Mouse (Mus musculus) limb, embryonic 12.5 days (tissue): Measurements from ENCODE around the gene Chd9. TPM values are rescaled to one million over a fixed set of nuclear protein-coding genes. Genes with fewer than 3 reads are reported as not detected.

Source experiments
- ATAC-seq: fragments of 200-750 bp; cut with Nextera tagmentation; 2 replicates; pipeline ENCODE4 v1.8.0; 2017; ENCODE audit warnings: low read depth, moderate TSS enrichment; ENCODE audit not compliant: insufficient number of reproducible peaks, insufficient read depth, low FRiP score, low TSS enrichment
- H3K27ac ChIP-seq: fragments of 300-500 bp; sonication (generic); 2 replicates; pipeline ENCODE4 v1.5.1; 2016; ENCODE audit warnings: mild to moderate bottlenecking, moderate library complexity
- H3K27me3 ChIP-seq: fragments of 300-500 bp; sonication (generic); 2 replicates; pipeline ENCODE4 v1.6.1; 2016; ENCODE audit warnings: mild to moderate bottlenecking, moderate library complexity
- H3K36me3 ChIP-seq: fragments of 300-500 bp; sonication (generic); 2 replicates; pipeline ENCODE4 v1.6.1; 2016; ENCODE audit warnings: mild to moderate bottlenecking, moderate library complexity
- H3K4me1 ChIP-seq: fragments of 300-500 bp; sonication (generic); replicated peaks from 2 replicates; pipeline ENCODE4 v1.6.1; 2016
- H3K4me2 ChIP-seq: fragments of 300-500 bp; sonication (generic); 2 replicates; pipeline ENCODE4 v1.6.1; 2016; ENCODE audit warnings: mild to moderate bottlenecking, moderate library complexity
- H3K4me3 ChIP-seq: fragments of 300-500 bp; sonication (generic); replicated peaks from 2 replicates; pipeline ENCODE4 v1.5.1; 2016; ENCODE audit warnings: mild to moderate bottlenecking
- H3K9ac ChIP-seq: fragments of 300-500 bp; sonication (generic); replicated peaks from 2 replicates; pipeline ENCODE4 v1.6.1; 2016; ENCODE audit warnings: mild to moderate bottlenecking, moderate library complexity
- H3K9me3 ChIP-seq: fragments of 300-500 bp; sonication (generic); 2 replicates; pipeline ENCODE4 v1.6.1; 2016; ENCODE audit warnings: mild to moderate bottlenecking, moderate library complexity
- WGBS: fragments of 180-500 bp; shearing (Covaris S2); methylation state at CpG from one replicate; pipeline ENCODE4 v1.1.7; 2016; 5-methylcytosine and 5-hydroxymethylcytosine counted together
- polyA plus RNA-seq: library from polyadenylated mRNA; unstranded; fragments of >200 nt; fragmentation: Nextera tagmentation; extraction: Ambion mirVana; gene quantifications from 2 replicates; pipeline ENCODE4 v1.2.1, GENCODE M21; 2016

Gene Chd9
- polyA plus RNA-seq, 1 experiment from 2014 or later: 81.2 TPM

DNA sequence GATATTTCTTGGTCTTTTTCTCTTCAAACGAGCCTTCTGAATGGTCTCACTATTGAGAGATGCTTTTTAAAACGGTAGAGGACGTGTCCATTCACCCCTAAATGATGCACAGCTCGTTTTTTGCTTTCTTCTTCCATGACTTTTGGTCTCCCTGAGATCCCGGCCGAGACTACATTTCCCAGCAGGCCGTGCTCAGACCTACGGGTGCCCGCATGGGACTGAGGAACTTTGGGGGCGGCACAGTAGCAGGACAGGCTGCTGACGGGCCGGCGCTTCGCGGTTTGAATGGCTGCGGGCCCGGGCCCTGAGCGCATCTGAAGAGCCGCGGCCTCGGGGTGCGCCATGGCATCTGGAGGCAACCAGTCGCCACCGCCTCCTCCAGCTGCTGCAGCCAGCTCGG lies 241.7 kb downstream of the Chd9 start, which contains the start of gene Rbl2:
Gene Rbl2, plus strand, starts transcription at position 224 of the 400 bp plus-strand sequence.
- H3K27me3 ChIP-seq: no peaks in the 10 kb centered on the region
- WGBS: 1% methylated on average over 25 of the region's 25 CpGs
- peak within 1 kb of the TSS; percentile 71; the same call in 1 of the 2 replicates for H3K27ac ChIP-seq
- no peaks in the 10 kb centered on the region for H3K36me3 ChIP-seq
- H3K4me1 ChIP-seq: peaks cover 12% of the 10 kb centered on the region
- H3K4me3 ChIP-seq: peak within 1 kb of the TSS; percentile 93
- peak; percentile 94 for ATAC-seq
- H3K9ac ChIP-seq: peak within 1 kb of the TSS; percentile 78
- H3K9me3 ChIP-seq: no peaks in the 10 kb centered on the region
- peak within 1 kb of the TSS; percentile 64 for H3K4me2 ChIP-seq

- H3K9me3 ChIP-seq: no peaks in the 10 kb centered on the region
- peak overlapping the region; percentile 71; the same call in 1 of the 2 replicates for H3K27ac ChIP-seq
- no peaks in the 10 kb centered on the region for H3K36me3 ChIP-seq
- peaks cover 12% of the 10 kb centered on the region for H3K4me1 ChIP-seq
- H3K9ac ChIP-seq: peak overlapping the region; percentile 78
- WGBS: under 1% methylated on average over 34 of the region's 34 CpGs
- peak; percentile 82 for ATAC-seq
- H3K4me3 ChIP-seq: peak overlapping the region; percentile 93
- no peaks in the 10 kb centered on the region for H3K27me3 ChIP-seq
- peak overlapping the region; percentile 64 for H3K4me2 ChIP-seq
Observed at GRCm38 (mm10) chr8:91070275-91070859, 242.2 kb downstream of the Chd9 start.

- H3K36me3 ChIP-seq: peaks cover 28% of the 10 kb centered on the region
- no peaks in the 10 kb centered on the region for H3K27me3 ChIP-seq
- H3K4me2 ChIP-seq: no peak overlapping the region
- no peaks in the 10 kb centered on the region for H3K9me3 ChIP-seq
- WGBS: 89% methylated on average over 12 of the region's 12 CpGs
- H3K9ac ChIP-seq: no peak overlapping the region
- H3K27ac ChIP-seq: no peak overlapping the region
- no peak overlapping the region for H3K4me3 ChIP-seq
- H3K4me1 ChIP-seq: no peaks in the 10 kb centered on the region
- no peak for ATAC-seq
Observed at GRCm38 (mm10) chr8:91077077-91077867, 249.1 kb downstream of the Chd9 start.

- no peak overlapping the region for H3K4me3 ChIP-seq
- H3K9me3 ChIP-seq: no peaks in the 10 kb centered on the region
- no peaks in the 10 kb centered on the region for H3K27me3 ChIP-seq
- peaks cover 41% of the 10 kb centered on the region for H3K36me3 ChIP-seq
- no peak overlapping the region for H3K4me2 ChIP-seq
- no peaks in the 10 kb centered on the region for H3K4me1 ChIP-seq
- H3K27ac ChIP-seq: no peak overlapping the region
- ATAC-seq: no peak
- 93% methylated on average over 2 of the region's 2 CpGs for WGBS
- no peak overlapping the region for H3K9ac ChIP-seq
Observed at GRCm38 (mm10) chr8:91079678-91080077, 251.5 kb downstream of the Chd9 start.

- Histone ChIP-seq H3K27me3 (no peaks in the 10 kb centered on the region), H3K9me3 (no peaks in the 10 kb centered on the region), H3K4me1 (no peaks in the 10 kb centered on the region), H3K27ac (no peak overlapping the region), H3K36me3 (peaks cover 51% of the 10 kb centered on the region), H3K9ac (no peak overlapping the region), H3K4me3 (no peak overlapping the region), H3K4me2 (no peak overlapping the region)
- 82% methylated on average over 7 of the region's 7 CpGs for WGBS
- no peak for ATAC-seq
Observed at GRCm38 (mm10) chr8:91081911-91082310, 253.8 kb downstream of the Chd9 start.

- Histone ChIP-seq H3K36me3 (peaks cover 54% of the 10 kb centered on the region), H3K27me3 (no peaks in the 10 kb centered on the region), H3K9ac (no peak overlapping the region), H3K4me2 (no peak overlapping the region), H3K4me3 (no peak overlapping the region), H3K27ac (no peak overlapping the region), H3K4me1 (no peaks in the 10 kb centered on the region), H3K9me3 (no peaks in the 10 kb centered on the region)
- no peak for ATAC-seq
- 88% methylated on average over 12 of the region's 12 CpGs for WGBS
Observed at GRCm38 (mm10) chr8:91082428-91082827, 254.3 kb downstream of the Chd9 start.

DNA sequence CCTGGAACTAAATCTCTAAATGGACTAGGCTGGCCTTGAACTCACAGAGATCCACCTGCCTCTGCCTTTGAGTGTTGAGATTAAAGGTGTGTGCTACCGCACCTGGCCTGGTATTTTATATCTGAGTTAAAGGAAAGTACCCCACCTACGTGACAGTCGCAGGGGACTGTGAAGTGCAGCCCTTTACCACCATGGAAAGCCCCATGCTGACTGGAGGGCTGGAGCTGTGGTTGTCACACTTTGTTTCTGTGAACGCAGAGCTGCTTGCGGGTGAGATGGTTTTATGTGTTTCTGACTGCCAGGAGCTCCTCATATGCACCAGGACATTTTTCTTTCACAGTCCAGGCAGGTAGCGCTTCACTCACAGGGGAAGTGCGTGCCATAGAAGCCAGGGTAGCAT lies 260.3 kb downstream of the Chd9 start:
- no peaks in the 10 kb centered on the region for H3K4me1 ChIP-seq
- no peak overlapping the region for H3K9ac ChIP-seq
- no peaks in the 10 kb centered on the region for H3K9me3 ChIP-seq
- no peak for ATAC-seq
- H3K27me3 ChIP-seq: no peaks in the 10 kb centered on the region
- 91% methylated on average over 7 of the region's 7 CpGs for WGBS
- no peak overlapping the region for H3K4me3 ChIP-seq
- H3K36me3 ChIP-seq: peaks cover 58% of the 10 kb centered on the region
- H3K4me2 ChIP-seq: no peak overlapping the region
- H3K27ac ChIP-seq: no peak overlapping the region

- H3K36me3 ChIP-seq: peaks cover 53% of the 10 kb centered on the region
- no peak overlapping the region for H3K9ac ChIP-seq
- no peak overlapping the region for H3K4me2 ChIP-seq
- no peak overlapping the region for H3K27ac ChIP-seq
- 94% methylated on average over 2 of the region's 2 CpGs for WGBS
- ATAC-seq: no peak
- no peaks in the 10 kb centered on the region for H3K27me3 ChIP-seq
- no peaks in the 10 kb centered on the region for H3K4me1 ChIP-seq
- no peak overlapping the region for H3K4me3 ChIP-seq
- no peaks in the 10 kb centered on the region for H3K9me3 ChIP-seq
Observed at GRCm38 (mm10) chr8:91089601-91090000, 261.4 kb downstream of the Chd9 start.

GRCm38 (mm10) chr8:91094135-91094534 lies 266.0 kb downstream of the Chd9 start:
- no peak for ATAC-seq
- 86% methylated on average over 5 of the region's 5 CpGs for WGBS
- H3K4me1 ChIP-seq: no peaks in the 10 kb centered on the region
- H3K4me2 ChIP-seq: no peak overlapping the region
- H3K36me3 ChIP-seq: peaks cover 51% of the 10 kb centered on the region
- H3K9me3 ChIP-seq: no peaks in the 10 kb centered on the region
- no peak overlapping the region for H3K9ac ChIP-seq
- H3K27ac ChIP-seq: no peak overlapping the region
- no peak overlapping the region for H3K4me3 ChIP-seq
- no peaks in the 10 kb centered on the region for H3K27me3 ChIP-seq

- ATAC-seq: no peak
- Histone ChIP-seq H3K4me1 (no peaks in the 10 kb centered on the region), H3K9me3 (no peaks in the 10 kb centered on the region), H3K27me3 (no peaks in the 10 kb centered on the region), H3K9ac (no peak overlapping the region), H3K4me2 (no peak overlapping the region), H3K4me3 (no peak overlapping the region), H3K36me3 (peaks cover 43% of the 10 kb centered on the region), H3K27ac (no peak overlapping the region)
- 95% methylated on average over 6 of the region's 6 CpGs for WGBS
Observed at GRCm38 (mm10) chr8:91098106-91098505, 270.0 kb downstream of the Chd9 start.
